Mouse (Mus musculus) lung, postnatal 14 days (tissue): ENCODE measurements around the gene Spg7.
"Not testable (repeated sequence)": the region's sequence is repeated elsewhere in the genome, so short reads cannot be mapped to it uniquely, and the experiment has no call there.

ENCODE experiments used
- DNase-seq: peaks from one replicate; pipeline ENCODE4 v3.0.0; 2021

Spg7 gene

DNA sequence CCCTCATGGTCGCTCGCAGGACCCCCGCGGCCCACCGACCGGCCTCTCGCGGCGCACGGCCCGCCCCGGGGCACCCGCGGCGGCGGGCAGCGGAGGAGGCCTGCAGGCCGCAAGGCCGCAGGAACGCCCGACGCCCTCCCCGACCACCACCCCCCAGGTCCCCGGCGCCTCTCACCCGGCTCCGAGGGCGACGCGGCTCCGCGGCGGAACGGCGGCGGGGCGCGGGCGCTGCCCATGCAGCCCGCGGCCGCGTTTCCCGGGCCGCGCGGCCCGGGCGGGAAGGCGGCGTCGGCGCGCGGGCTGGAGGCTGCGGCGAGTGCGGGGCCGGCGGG is 21.0 kb upstream of the Spg7 start:
- DNase-seq: peak; percentile 24

DNA sequence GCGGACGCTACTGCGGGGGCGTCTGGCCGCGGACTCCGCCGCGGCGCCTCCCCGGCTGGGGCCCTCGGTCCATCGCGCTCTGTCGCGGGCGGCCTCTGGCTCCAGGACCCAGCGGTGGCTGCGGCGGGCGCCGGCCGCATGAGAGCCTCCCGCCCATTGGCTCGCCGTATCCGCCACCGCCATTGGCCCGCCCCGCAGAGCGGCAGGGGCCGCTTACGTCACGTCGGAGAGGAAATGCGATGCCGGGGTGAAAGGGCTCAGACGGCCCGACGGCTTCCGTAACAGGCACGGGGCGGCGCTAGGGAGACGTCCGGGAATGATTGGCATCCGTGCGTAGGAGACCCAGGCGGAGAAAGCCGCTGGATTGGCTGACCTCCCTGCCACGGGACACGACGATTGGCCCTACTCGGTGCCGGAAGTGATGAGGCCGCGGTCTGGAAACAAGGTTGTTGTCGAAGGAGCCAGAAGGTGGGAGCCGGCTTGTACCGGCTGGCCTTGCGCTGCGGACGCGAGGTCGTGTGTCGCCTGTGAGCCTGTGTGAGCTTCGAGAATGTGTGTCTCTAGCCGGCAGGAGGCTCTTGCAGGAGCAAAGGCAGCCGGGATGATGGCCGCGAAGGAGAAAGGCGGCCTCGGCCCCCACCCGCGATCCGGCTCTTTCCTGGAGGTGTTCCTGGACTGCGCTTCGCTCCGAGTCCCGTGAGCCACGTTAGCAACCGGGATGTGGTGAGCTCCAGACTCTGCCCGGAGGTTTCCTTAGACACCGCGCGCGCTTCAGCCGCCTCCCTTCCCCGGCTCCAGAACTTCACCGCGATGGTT is 20.4 kb upstream of the Spg7 start, which contains the start of gene Ankrd11:
Ankrd11 (minus strand) TSS at position 120 of the 816 bp plus-strand sequence.
- peak; percentile 99 for DNase-seq

DNA sequence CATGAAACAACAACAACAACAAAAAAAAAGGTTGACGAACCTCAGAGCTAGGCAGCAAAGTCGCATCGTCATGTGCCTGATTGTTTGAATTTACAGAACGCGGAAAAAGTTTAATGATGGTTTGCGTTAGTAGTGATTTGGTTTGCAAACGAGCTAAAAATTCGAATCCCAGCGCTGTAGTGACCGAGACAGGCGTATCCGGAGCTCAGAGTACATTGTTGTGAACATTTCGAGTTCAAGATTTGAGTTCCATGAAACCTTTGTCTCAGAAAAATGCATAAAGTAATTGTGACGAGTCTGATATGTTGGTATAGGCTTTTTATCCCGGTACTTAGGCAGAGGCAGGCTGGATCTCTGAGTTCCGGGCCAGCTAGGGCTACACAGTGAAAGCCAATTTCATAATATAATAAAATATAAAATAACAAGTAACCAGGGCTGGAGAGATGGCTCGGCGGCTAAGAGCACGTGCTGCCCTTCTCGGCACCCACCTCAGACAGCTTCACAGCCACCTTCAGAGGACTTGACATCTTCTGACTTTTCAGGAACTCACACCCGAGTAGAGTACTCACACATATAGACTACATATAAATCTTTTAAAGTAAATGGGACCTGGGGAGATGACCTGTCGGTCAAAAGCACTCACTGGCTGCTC is 19.6 kb upstream of the Spg7 start:
- DNase-seq: no peak

DNA sequence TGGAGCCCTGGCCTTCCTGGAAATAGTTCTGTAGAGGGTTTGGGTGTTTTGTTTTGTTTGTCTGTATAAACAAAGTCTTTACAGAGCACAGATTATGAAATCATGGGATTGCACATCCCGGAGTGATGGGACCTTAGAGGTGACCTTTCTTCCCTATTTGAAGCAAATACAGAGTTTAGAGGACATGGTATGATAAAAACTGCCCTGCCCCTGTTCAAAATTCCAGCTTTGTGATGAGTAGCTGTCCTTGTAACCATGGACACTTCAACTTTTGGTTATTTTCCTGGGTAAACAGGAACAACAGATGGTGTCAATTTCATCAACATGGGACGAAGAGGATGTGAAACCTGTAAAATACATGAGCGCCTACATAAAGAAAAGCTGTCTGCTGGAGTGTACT is 18.8 kb upstream of the Spg7 start:
- no peak for DNase-seq

DNA sequence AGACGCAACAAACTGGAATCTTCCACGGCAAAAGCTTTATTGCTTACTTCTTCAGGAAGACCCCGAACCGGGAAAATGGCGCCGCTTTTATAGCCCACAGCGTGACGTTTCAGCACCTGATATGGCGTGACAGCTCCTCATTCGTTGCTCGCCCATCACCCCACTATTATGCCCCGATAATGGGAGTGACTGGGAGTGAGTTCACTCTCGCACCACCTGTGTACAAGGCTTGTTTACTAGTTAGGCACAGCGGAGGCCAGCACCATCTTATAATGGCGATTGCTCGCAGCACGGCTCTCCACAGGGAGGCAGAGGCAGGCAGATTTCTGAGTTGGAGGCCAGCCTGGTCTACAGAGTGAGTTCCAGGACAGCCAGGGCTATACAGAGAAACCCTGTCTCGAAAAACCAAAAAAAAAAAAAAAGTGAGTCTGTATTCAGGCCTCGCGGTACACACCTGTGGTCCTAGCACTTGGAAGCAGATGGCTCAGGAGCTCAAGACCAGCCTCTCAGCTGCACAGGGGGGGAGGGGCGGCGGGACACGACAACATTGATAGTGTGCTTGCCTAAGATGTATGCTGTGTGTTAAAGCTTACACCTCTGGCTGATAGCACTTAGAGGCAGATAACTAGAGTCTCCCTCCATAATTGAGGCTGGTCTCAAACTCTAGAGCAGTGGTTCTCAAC is 17.9 kb upstream of the Spg7 start:
- DNase-seq: not testable (repeated sequence)

DNA sequence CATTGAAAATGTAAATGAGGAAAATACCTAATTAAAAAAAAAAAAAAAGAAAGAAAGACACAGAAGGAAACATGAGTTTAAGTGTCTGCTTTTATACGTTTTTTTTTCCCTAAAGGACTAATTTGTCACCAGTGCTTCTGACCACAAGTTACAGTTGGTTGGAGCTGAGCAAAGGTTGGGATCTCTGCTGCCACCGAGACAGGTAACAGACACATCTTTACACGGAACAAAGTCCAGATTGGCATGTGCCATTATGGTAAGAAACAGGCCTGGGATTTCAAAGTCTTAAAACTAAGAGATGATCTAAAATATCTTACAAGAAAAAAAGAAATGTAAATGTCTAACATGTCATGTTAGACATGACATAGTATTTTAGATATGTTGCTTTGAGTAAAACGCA is 16.0 kb upstream of the Spg7 start:
- DNase-seq: no peak

DNA sequence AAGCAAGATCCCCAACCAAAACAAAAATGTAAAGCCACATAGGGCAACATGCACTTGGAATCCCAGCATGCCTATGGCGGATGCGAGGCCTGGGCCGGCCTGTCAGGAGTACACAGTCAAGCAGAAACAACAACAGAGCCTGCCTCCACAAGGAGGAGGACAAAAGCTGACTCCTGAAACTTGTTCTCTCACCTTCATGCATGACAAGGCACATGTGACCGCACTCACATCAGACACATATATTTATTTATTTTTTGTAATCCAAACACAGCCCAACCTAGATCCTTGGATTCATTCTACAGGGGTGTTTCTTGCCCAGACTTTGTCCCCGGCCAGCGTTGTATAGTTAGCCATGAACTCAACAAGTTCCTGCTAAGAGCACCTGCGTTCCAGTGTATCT is 14.9 kb upstream of the Spg7 start:
- DNase-seq: no peak

DNA sequence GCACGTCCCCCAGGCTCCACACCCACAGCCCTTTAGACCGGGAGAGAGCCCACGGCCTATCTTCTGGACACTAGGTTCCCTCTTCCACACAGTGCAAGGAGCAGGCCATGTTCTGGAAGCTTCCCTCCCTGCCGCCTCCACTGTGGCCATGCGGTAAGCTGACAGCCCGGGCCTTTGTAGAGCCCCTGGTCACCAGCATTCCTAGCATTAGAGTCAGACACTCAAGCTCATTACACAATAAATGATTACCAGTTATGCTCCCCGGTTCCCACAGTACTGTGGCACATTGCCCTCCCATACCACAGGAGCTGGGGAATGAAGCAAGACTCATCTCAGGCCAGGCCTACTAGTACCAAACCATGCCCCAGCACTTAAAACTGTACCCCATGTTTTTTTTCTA is 14.3 kb upstream of the Spg7 start:
- DNase-seq: no peak

- DNase-seq: no peak
Observed at GRCm38 (mm10) chr8:123051458-123051857, 11.3 kb upstream of the Spg7 start.

DNA sequence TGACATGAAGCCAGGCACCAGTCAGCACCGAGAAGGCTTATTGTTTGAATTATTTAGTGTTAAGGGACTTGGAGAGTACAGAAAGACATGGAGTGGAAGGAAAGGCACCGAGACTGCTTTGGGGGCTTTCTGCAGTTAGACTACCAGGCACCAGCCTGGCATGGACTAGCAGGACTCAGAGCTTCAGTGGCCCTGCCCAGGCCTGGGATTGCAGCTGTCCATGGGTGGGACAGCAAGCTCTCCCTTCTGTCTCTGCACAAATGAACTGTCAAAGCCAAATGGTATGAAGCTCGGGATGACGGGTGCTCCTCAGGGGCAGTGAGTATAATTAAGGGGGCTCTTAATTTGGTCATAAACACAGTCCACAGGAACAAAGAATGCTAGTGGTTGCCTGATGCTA is 1.3 kb downstream of the Spg7 start:
- no peak for DNase-seq

- no peak for DNase-seq
Observed at GRCm38 (mm10) chr8:123064809-123065213, 2.1 kb downstream of the Spg7 start.

GRCm38 (mm10) chr8:123065214-123066100 is 2.7 kb downstream of the Spg7 start:
- peak; percentile 96 for DNase-seq

GRCm38 (mm10) chr8:123066101-123066683 is 3.5 kb downstream of the Spg7 start:
- no peak for DNase-seq

GRCm38 (mm10) chr8:123071176-123071575 is 8.4 kb downstream of the Spg7 start:
- peak; percentile 19 for DNase-seq

DNA sequence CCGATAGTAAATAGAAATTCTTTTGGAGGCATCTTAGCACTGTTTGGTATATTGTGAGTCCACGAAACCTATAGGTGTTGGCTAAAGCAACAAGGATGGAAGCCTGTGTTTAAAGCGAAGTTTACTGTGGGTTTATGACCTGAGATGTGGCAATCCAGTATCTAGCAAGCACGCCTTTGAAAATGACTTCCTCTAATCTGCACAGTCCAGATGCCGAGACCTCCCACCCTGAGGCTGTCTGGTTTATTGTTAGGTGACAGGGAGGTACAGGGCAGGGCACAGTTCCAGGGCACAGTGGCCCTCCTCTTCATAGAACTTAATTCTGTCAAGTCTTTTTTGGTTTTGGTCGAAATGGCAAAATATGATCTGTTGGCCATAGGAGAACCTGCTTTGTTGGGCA is 14.5 kb downstream of the Spg7 start:
- DNase-seq: no peak

DNA sequence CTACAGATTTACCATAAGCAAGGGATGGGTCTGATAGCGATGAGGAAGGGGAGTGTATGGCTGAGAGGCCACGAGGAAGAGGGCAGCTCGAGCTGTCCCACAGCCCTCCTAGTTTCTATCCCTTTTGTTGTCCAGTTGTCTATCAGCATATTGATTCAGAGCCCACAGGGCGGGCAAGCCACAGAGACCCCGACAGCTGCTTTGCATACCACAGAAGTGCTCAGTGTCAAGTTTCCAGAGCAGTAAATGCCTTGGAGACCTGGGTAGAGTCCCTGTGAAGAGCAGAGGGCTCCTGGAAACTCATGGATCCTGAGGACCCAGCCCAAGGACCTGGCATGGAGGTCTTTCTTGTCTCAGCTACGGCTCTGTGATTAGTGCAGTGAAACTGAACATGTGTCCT is 20.3 kb downstream of the Spg7 start:
- no peak for DNase-seq

DNA sequence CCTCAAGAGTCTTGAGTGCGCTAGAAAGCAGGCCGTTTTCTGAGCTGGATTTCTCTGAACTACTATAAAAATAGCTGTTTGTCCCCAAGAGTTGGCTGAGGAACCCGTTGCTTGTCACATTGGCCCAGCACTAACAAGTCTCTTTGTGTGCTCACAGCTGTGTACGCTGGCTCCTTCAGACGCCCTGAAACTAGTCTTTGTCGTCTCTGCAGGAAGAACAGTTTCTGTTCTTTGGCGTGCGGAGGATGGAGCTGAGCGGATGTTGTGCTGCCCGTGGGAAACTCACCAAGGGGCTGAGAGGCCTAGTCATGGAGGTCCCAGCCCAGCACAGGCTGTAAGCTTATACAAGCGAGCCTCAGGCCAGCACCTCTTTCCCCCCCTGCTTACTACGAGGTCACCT is 20.9 kb downstream of the Spg7 start:
- no peak for DNase-seq

GRCm38 (mm10) chr8:123087289-123087688 is 24.5 kb downstream of the Spg7 start:
- no peak for DNase-seq

DNA sequence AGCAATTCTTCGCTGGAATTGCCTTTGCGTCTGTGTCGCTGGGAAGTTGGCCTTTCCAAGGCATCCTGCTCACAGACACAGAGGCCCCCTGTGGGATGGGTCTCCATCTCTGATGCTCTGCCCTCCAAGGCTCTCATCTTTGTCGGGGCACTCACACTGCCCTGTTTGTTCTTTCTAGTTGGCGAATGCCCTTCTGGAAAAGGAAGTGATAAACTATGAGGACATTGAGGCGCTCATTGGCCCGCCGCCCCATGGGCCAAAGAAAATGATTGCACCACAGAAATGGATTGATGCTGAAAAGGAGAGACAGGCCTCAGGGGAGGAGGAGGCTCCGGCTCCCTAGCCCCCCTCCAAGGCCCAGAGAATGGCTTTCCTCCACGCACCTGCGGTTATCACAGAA is 34.5 kb downstream of the Spg7 start:
- no peak for DNase-seq

DNA sequence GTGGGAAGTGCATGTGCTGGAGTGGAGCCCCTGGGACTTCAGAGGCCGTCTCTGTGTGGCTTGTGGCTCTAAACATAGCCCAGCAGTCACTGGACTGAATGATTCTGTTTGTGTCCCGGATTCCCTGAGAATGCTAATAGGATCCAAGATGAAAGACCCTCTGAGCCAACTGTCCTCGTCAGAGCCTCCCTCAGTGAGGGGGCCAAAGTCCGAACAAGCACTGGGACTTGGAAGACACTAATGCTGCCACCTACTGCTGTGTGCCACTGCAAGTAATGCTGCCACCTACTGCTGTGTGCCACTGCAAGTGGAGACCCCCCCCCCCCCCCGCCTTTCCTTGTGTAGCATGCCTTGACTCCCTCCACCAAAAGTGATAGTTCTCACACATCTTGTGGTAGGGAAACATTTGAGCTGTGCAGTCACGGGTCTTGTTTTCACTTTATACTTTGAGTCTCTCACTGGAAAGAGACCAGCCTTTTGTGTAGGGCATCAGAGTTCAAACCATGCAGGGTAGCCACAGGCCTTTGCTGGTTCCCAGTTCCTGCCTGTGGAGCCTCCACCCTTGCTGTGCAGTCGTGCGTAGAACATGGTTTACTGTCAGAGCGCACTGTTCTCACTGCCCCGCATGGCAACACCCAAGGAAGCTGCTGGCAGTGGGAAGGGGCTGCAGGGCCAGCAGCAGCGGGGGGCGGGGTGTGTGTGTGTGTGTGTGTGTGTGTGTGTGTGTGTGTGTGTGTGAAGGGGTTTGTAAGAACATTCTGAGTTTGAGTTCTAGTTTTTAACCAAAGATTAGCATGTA is 35.2 kb downstream of the Spg7 start:
- DNase-seq: peak; percentile 34

DNA sequence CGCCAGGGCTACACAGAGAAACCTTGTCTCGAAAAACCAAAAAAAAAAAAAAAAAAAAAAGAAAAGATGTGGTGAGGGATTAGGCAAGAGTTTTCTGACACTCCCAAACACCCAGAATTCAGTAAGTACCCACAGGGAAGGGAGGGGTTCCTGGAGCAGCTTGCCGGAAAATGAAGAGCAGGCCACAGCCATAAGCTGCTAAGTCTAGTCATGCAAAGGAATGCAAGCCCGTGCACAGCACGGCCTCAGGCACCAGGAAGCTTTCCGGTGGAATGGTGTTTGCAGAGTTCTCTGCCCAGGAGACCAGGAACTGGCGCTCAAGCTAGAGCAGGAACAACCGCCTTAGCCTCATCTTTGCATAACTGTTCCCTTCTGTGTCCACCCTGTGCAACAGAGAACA is 37.5 kb downstream of the Spg7 start:
- no peak for DNase-seq

- DNase-seq: no peak
Observed at GRCm38 (mm10) chr8:123101244-123101643, 38.5 kb downstream of the Spg7 start.
